Mouse (Mus musculus): ENCODE data around the gene Pth1r. TPM values are rescaled to one million over a fixed set of nuclear protein-coding genes. Genes with fewer than 3 reads are reported as not detected.

Pth1r gene
- total and polyA plus RNA-seq, 2 experiments, result 7.4 to 28.1 TPM

GRCm38 (mm10) chr9:110680736-110681507 is 66.0 kb downstream of the Pth1r start:
- no peak overlapping the region for H3K4me3 ChIP-seq (ENCODE audit: insufficient read depth, low read depth, low read length)
- H3K27me3 ChIP-seq (ENCODE audit: control insufficient read depth, insufficient read depth, low read length), result no peaks in the 10 kb centered on the region
- peaks cover 22% of the 10 kb centered on the region for H3K4me1 ChIP-seq (ENCODE audit: control insufficient read depth, insufficient read depth, low read length)
- WGBS, result 81% methylated on average over 7 of the region's 7 CpGs
- no peak overlapping the region for H3K27ac ChIP-seq (replicated peaks; ENCODE audit: insufficient read depth, low read depth, low read length)
- no peak overlapping the region for H3K9ac ChIP-seq (ENCODE audit: low read depth, low read length)
- peaks cover 48% of the 10 kb centered on the region for H3K79me2 ChIP-seq (ENCODE audit: control insufficient read depth, insufficient read depth, low read length)
- TF ChIP-seq CTCF (IDR thresholded peaks at IDR 0.05; ENCODE audit: low read depth, low read length) (no peak), POLR2A (IDR thresholded peaks at IDR 0.05; ENCODE audit: extremely low read depth, insufficient read depth, low read length) (no peak)
- H3K36me3 ChIP-seq (ENCODE audit: control insufficient read depth, insufficient read depth, low read length), result no peaks in the 10 kb centered on the region
- DNase-seq (ENCODE audit: extremely low read depth, low read depth, low spot score), result no peak

DNA sequence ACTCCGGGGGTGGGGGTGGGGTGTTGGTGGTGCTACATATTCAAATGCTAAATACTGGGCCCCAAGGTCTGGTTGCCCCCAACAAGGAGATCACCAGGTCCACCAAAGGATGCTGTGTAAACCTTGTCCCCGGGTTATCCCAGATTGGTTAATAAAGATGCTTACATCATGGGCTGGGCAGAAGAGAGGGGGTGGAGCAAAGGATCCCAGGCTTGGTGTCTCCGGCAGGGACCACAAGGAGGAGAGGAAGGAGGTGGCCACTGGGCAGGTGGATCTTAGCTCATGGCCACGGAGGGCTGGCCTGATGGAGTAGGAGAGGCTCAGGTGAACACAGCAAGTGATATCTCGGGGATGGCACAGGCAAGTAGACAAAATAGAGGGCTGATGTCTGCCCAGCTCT is 68.1 kb downstream of the Pth1r start:
- WGBS, result 79% methylated on average over 5 of the region's 5 CpGs
- no peak for TF ChIP-seq POLR2A (IDR thresholded peaks at IDR 0.05; ENCODE audit: extremely low read depth, insufficient read depth, low read length)
- Histone ChIP-seq H3K79me2 (ENCODE audit: control insufficient read depth, insufficient read depth, low read length) (peaks cover 41% of the 10 kb centered on the region), H3K27ac (replicated peaks; ENCODE audit: insufficient read depth, low read depth, low read length) (no peak overlapping the region), H3K4me3 (ENCODE audit: insufficient read depth, low read depth, low read length) (no peak overlapping the region), H3K4me1 (ENCODE audit: control insufficient read depth, insufficient read depth, low read length) (peaks cover 23% of the 10 kb centered on the region), H3K36me3 (ENCODE audit: control insufficient read depth, insufficient read depth, low read length) (no peaks in the 10 kb centered on the region), H3K27me3 (ENCODE audit: control insufficient read depth, insufficient read depth, low read length) (no peaks in the 10 kb centered on the region), H3K9ac (ENCODE audit: low read depth, low read length) (no peak overlapping the region)
- no peak for DNase-seq (ENCODE audit: extremely low read depth, low read depth, low spot score)

DNA sequence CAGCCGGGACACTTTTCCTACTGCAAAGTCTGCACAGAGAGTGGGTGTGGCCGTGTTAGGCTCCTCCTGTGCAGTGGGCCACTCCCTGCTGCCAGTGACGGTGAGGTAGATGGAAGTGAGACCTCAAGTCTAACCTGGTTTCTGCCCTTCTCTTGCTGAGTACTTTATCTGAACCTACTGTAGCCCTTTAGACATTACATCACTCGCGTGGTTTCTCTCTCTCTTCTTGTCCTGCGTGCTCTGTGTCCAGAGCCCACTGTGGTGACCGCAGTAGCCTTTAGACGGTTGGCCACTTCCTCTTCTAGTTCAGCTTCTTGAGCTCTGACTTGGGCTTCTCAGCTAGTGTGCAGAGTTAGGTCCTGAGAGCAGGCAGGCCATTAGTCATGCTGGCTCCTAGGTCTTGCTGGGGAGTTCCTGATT is 70.4 kb downstream of the Pth1r start:
- no peaks in the 10 kb centered on the region for H3K36me3 ChIP-seq (ENCODE audit: control insufficient read depth, insufficient read depth, low read length)
- H3K27me3 ChIP-seq (ENCODE audit: control insufficient read depth, insufficient read depth, low read length), result no peaks in the 10 kb centered on the region
- 84% methylated on average over 8 of the region's 8 CpGs for WGBS
- H3K4me3 ChIP-seq (ENCODE audit: insufficient read depth, low read depth, low read length), result no peak overlapping the region
- no peak overlapping the region for H3K9ac ChIP-seq (ENCODE audit: low read depth, low read length)
- H3K27ac ChIP-seq (replicated peaks; ENCODE audit: insufficient read depth, low read depth, low read length), result no peak overlapping the region
- no peak for TF ChIP-seq CTCF (IDR thresholded peaks at IDR 0.05; ENCODE audit: low read depth, low read length)
- TF ChIP-seq POLR2A (IDR thresholded peaks at IDR 0.05; ENCODE audit: extremely low read depth, insufficient read depth, low read length), result no peak
- peak; percentile 48 for DNase-seq (ENCODE audit: extremely low read depth, low read depth, low spot score)
- H3K79me2 ChIP-seq (ENCODE audit: control insufficient read depth, insufficient read depth, low read length), result peaks cover 45% of the 10 kb centered on the region
- peaks cover 13% of the 10 kb centered on the region; the same call in 1 of the 2 replicates for H3K4me1 ChIP-seq (ENCODE audit: control insufficient read depth, insufficient read depth, low read length)

GRCm38 (mm10) chr9:110673107-110673752 is 73.7 kb downstream of the Pth1r start:
- no peak for DNase-seq (ENCODE audit: extremely low read depth, low read depth, low spot score)
- Histone ChIP-seq H3K4me1 (ENCODE audit: control insufficient read depth, insufficient read depth, low read length) (peaks cover 16% of the 10 kb centered on the region; the same call in 1 of the 2 replicates), H3K4me3 (ENCODE audit: insufficient read depth, low read depth, low read length) (no peak overlapping the region), H3K9ac (ENCODE audit: low read depth, low read length) (no peak overlapping the region), H3K27ac (replicated peaks; ENCODE audit: insufficient read depth, low read depth, low read length) (no peak overlapping the region), H3K27me3 (ENCODE audit: control insufficient read depth, insufficient read depth, low read length) (no peaks in the 10 kb centered on the region), H3K79me2 (ENCODE audit: control insufficient read depth, insufficient read depth, low read length) (peaks cover 56% of the 10 kb centered on the region), H3K36me3 (ENCODE audit: control insufficient read depth, insufficient read depth, low read length) (no peaks in the 10 kb centered on the region)
- no peak for TF ChIP-seq CTCF (IDR thresholded peaks at IDR 0.05; ENCODE audit: low read depth, low read length)
- TF ChIP-seq POLR2A (IDR thresholded peaks at IDR 0.05; ENCODE audit: extremely low read depth, insufficient read depth, low read length), result no peak
- 56% methylated on average over 10 of the region's 10 CpGs for WGBS

DNA sequence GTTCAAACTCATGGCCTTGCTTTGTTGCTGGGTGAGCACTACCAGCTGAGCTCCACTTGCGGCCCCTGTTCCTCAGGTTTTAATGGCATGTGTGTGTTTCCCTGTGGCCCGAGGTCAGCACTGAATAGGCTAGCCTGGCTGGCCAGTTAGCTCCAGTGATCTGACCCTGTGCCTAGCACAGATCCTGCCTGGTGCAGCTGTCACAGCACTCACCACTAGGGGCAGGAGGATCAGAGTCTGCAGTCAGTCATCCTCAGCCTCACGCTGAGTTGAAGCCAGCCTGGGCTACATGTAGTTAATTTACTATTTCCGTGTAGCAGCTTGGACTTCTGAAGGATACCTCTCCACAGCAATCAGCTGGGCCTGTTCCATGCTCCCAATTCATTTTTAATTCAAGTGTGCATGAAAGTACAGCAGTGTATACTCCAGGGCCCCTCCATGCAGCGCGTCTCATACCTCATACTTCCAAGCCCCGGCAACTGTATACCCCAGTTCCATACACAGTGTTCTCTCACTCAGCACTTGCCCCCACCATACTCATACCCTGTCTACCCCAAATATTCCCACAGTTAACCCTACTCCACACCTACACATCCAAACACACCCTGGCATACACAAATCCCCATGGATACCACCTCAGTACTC is 74.4 kb downstream of the Pth1r start:
- Histone ChIP-seq H3K36me3 (ENCODE audit: control insufficient read depth, insufficient read depth, low read length) (no peaks in the 10 kb centered on the region), H3K27ac (replicated peaks; ENCODE audit: insufficient read depth, low read depth, low read length) (no peak overlapping the region), H3K27me3 (ENCODE audit: control insufficient read depth, insufficient read depth, low read length) (no peaks in the 10 kb centered on the region), H3K4me1 (ENCODE audit: control insufficient read depth, insufficient read depth, low read length) (peaks cover 16% of the 10 kb centered on the region; the same call in 1 of the 2 replicates), H3K9ac (ENCODE audit: low read depth, low read length) (no peak overlapping the region), H3K79me2 (ENCODE audit: control insufficient read depth, insufficient read depth, low read length) (peaks cover 58% of the 10 kb centered on the region), H3K4me3 (ENCODE audit: insufficient read depth, low read depth, low read length) (no peak overlapping the region)
- TF ChIP-seq CTCF (IDR thresholded peaks at IDR 0.05; ENCODE audit: low read depth, low read length) (peak; percentile 97), POLR2A (IDR thresholded peaks at IDR 0.05; ENCODE audit: extremely low read depth, insufficient read depth, low read length) (no peak)
- peak; percentile 56 for DNase-seq (ENCODE audit: extremely low read depth, low read depth, low spot score)
- 62% methylated on average over 7 of the region's 7 CpGs for WGBS

Other genes starting within 250 kb of the Pth1r start
- gene Setd2, start 214.5 kb downstream of the Pth1r start, total RNA-seq (2014; rRNA removed), result 31.7 and 36.5 TPM in 2 replicates
- 15.7 and 20.1 TPM in 2 replicates for gene Setd2, start 214.5 kb downstream of the Pth1r start, polyA plus RNA-seq (2012; rRNA removed)
- gene Nradd, start 122.7 kb downstream of the Pth1r start, total RNA-seq (2014; rRNA removed), result 0.65 and 1.6 TPM in 2 replicates
- 0.92 and 1.4 TPM in 2 replicates for gene Nradd, start 122.7 kb downstream of the Pth1r start, polyA plus RNA-seq (2012; rRNA removed)
- 2.1 and 4.6 TPM in 2 replicates for gene Nbeal2, start 93.0 kb downstream of the Pth1r start, total RNA-seq (2014; rRNA removed)
- gene Nbeal2, start 93.0 kb downstream of the Pth1r start, polyA plus RNA-seq (2012; rRNA removed), result 11.6 and 12.7 TPM in 2 replicates
- gene Ccdc12, start 90.6 kb downstream of the Pth1r start, total RNA-seq (2014; rRNA removed), result 28.7 and 29.9 TPM in 2 replicates
- 48.7 and 51.4 TPM in 2 replicates for gene Ccdc12, start 90.6 kb downstream of the Pth1r start, polyA plus RNA-seq (2012; rRNA removed)
- gene Myl3, start 5.3 kb downstream of the Pth1r start, total RNA-seq (2014; rRNA removed), result 0.55 and 0.94 TPM in 2 replicates
- 0.25 TPM in 1 of 2 replicates, not detected in the other for gene Myl3, start 5.3 kb downstream of the Pth1r start, polyA plus RNA-seq (2012; rRNA removed)
- not detected in 2 replicates for gene Prss42, start 51.0 kb upstream of the Pth1r start, total RNA-seq (2014; rRNA removed)
- not detected in 2 replicates for gene Prss42, start 51.0 kb upstream of the Pth1r start, polyA plus RNA-seq (2012; rRNA removed)
- not detected in 2 replicates for gene Prss44, start 66.8 kb upstream of the Pth1r start, total RNA-seq (2014; rRNA removed)
- gene Prss44, start 66.8 kb upstream of the Pth1r start, polyA plus RNA-seq (2012; rRNA removed), result not detected in 2 replicates
- gene Prss43, start 79.5 kb upstream of the Pth1r start, total RNA-seq (2014; rRNA removed), result not detected in 2 replicates
- not detected in 2 replicates for gene Prss43, start 79.5 kb upstream of the Pth1r start, polyA plus RNA-seq (2012; rRNA removed)
- gene Prss45, start 87.4 kb upstream of the Pth1r start, total RNA-seq (2014; rRNA removed), result not detected in 2 replicates
- gene Prss45, start 87.4 kb upstream of the Pth1r start, polyA plus RNA-seq (2012; rRNA removed), result not detected in 2 replicates
- gene Prss46, start 97.4 kb upstream of the Pth1r start, total RNA-seq (2014; rRNA removed), result not detected in 2 replicates
- gene Prss46, start 97.4 kb upstream of the Pth1r start, polyA plus RNA-seq (2012; rRNA removed), result not detected in 2 replicates
- not detected in 2 replicates for gene Prss50, start 110.8 kb upstream of the Pth1r start, total RNA-seq (2014; rRNA removed)
- not detected in 2 replicates for gene Prss50, start 110.8 kb upstream of the Pth1r start, polyA plus RNA-seq (2012; rRNA removed)
- 8.0 and 16.8 TPM in 2 replicates for gene Als2cl, start 132.7 kb upstream of the Pth1r start, total RNA-seq (2014; rRNA removed)
- gene Als2cl, start 132.7 kb upstream of the Pth1r start, polyA plus RNA-seq (2012; rRNA removed), result 29.1 and 45.5 TPM in 2 replicates
- 4.4 and 5.5 TPM in 2 replicates for gene Tmie, start 133.0 kb upstream of the Pth1r start, total RNA-seq (2014; rRNA removed)
- 13.1 and 20.8 TPM in 2 replicates for gene Tmie, start 133.0 kb upstream of the Pth1r start, polyA plus RNA-seq (2012; rRNA removed)
- not detected in 2 replicates for gene Fam240a, start 169.7 kb upstream of the Pth1r start, total RNA-seq (2014; rRNA removed)
- not detected in 2 replicates for gene Fam240a, start 169.7 kb upstream of the Pth1r start, polyA plus RNA-seq (2012; rRNA removed)
- not detected in 2 replicates for gene Tdgf1, start 199.0 kb upstream of the Pth1r start, total RNA-seq (2014; rRNA removed)
- not detected in 2 replicates for gene Tdgf1, start 199.0 kb upstream of the Pth1r start, polyA plus RNA-seq (2012; rRNA removed)
- 0.46 TPM in 1 of 2 replicates, not detected in the other for gene Lrrc2, start 204.4 kb upstream of the Pth1r start, total RNA-seq (2014; rRNA removed)
- not detected in 2 replicates for gene Lrrc2, start 204.4 kb upstream of the Pth1r start, polyA plus RNA-seq (2012; rRNA removed)
- gene Rtp3, start 243.4 kb upstream of the Pth1r start, total RNA-seq (2014; rRNA removed), result 14.5 and 19.8 TPM in 2 replicates
- gene Rtp3, start 243.4 kb upstream of the Pth1r start, polyA plus RNA-seq (2012; rRNA removed), result 57.5 and 61.0 TPM in 2 replicates